Mouse (Mus musculus) intestine, postnatal 0 days (tissue): ENCODE data around the gene Txlng. TPM values are rescaled to one million over a fixed set of nuclear protein-coding genes. Genes with fewer than 3 reads are reported as not detected.
"Not testable (repeated sequence)": the region's sequence is repeated elsewhere in the genome, so short reads cannot be mapped to it uniquely, and the experiment has no call there.

Source experiments
- ATAC-seq: fragments of 200-750 bp; cut with Nextera tagmentation; 2 replicates; pipeline ENCODE4 v1.8.0; 2017; ENCODE audit warnings: mild to moderate bottlenecking, moderate TSS enrichment, moderate library complexity
- H3K27ac ChIP-seq: fragments of 300-500 bp; sonication (generic); 2 replicates; pipeline ENCODE4 v1.5.1; 2014; ENCODE audit warnings: mild to moderate bottlenecking, low read depth, low read length, moderate library complexity
- H3K27me3 ChIP-seq: fragments of 300-500 bp; sonication (generic); replicated peaks from 2 replicates; pipeline ENCODE4 v1.6.1; 2014; ENCODE audit warnings: low read length, mixed read lengths; ENCODE audit not compliant: control insufficient read depth, insufficient read depth
- H3K36me3 ChIP-seq: fragments of 300-500 bp; sonication (generic); 2 replicates; pipeline ENCODE4 v1.6.1; 2014; ENCODE audit warnings: mild to moderate bottlenecking, moderate library complexity; ENCODE audit not compliant: control insufficient read depth, insufficient read depth
- H3K4me1 ChIP-seq: fragments of 300-500 bp; sonication (generic); replicated peaks from 2 replicates; pipeline ENCODE4 v1.6.1; 2014; ENCODE audit warnings: antibody characterized with exemption, low read length, mixed read lengths; ENCODE audit not compliant: control insufficient read depth, insufficient read depth
- H3K4me2 ChIP-seq: fragments of 300-500 bp; sonication (generic); replicated peaks from 2 replicates; pipeline ENCODE4 v1.6.1; 2014; ENCODE audit warnings: low read depth, mild to moderate bottlenecking, moderate library complexity
- H3K4me3 ChIP-seq: fragments of 300-500 bp; sonication (generic); 2 replicates; pipeline ENCODE4 v1.5.1; 2014; ENCODE audit warnings: low read depth, low read length
- H3K9ac ChIP-seq: fragments of 300-500 bp; sonication (generic); 2 replicates; pipeline ENCODE4 v1.6.1; 2014; ENCODE audit warnings: mild to moderate bottlenecking, low read depth, low read length
- H3K9me3 ChIP-seq: fragments of 300-500 bp; sonication (generic); 2 replicates; pipeline ENCODE4 v1.6.1; 2016; ENCODE audit warnings: mixed run types; ENCODE audit not compliant: control insufficient read depth
- CTCF ChIP-seq: sonication (generic); IDR thresholded peaks from 2 replicates; pipeline ENCODE4 v1.5.1; 2016; ENCODE audit warnings: low read depth, mild to moderate bottlenecking, control low read depth, antibody characterized with exemption, moderate library complexity
- WGBS: fragments of 180-500 bp; shearing (Covaris S2); extraction: QIAGEN DNeasy Blood & Tissue Kit; methylation state at CpG from one replicate; pipeline ENCODE4 v1.1.7; 2014; 5-methylcytosine and 5-hydroxymethylcytosine counted together
- polyA plus RNA-seq: library from polyadenylated mRNA; unstranded; fragments of >200 nt; fragmentation: Nextera tagmentation; extraction: Ambion mirVana; gene quantifications from 2 replicates; pipeline ENCODE4 v1.2.1, GENCODE M21; 2015

Txlng gene
- polyA plus RNA-seq, 1 experiment from 2014 or later = 5.7 TPM

- no peaks in the 10 kb centered on the region for H3K9me3 ChIP-seq
- H3K9ac ChIP-seq = 0 out of 2 replicates have a peak overlapping the region, but pooled peaks have one; percentile 22
- no peaks in the 10 kb centered on the region for H3K36me3 ChIP-seq
- H3K4me2 ChIP-seq = peak overlapping the region; percentile 50
- TF ChIP-seq CTCF = no peak
- 39% methylated on average over 5 of the region's 5 CpGs for WGBS
- no peaks in the 10 kb centered on the region for H3K27me3 ChIP-seq
- ATAC-seq = no peak
- H3K4me1 ChIP-seq = no peaks in the 10 kb centered on the region
- H3K4me3 ChIP-seq = peak overlapping the region; percentile 35
- no peak overlapping the region; the same call in 1 of the 2 replicates for H3K27ac ChIP-seq
Observed at GRCm38 (mm10) chrX:162829741-162830140, 487 bp upstream of the Txlng start.

GRCm38 (mm10) chrX:162828783-162829182 is 471 bp downstream of the Txlng start:
- WGBS = 26% methylated on average over 20 of the region's 20 CpGs
- no peaks in the 10 kb centered on the region for H3K9me3 ChIP-seq
- H3K9ac ChIP-seq = peak overlapping the region; percentile 48
- no peaks in the 10 kb centered on the region for H3K36me3 ChIP-seq
- no peaks in the 10 kb centered on the region for H3K4me1 ChIP-seq
- peak overlapping the region; percentile 52 for H3K4me3 ChIP-seq
- peak; percentile 6 for ATAC-seq
- TF ChIP-seq CTCF = no peak
- peak overlapping the region; percentile 75 for H3K4me2 ChIP-seq
- H3K27ac ChIP-seq = peak overlapping the region; percentile 46; the same call in 1 of the 2 replicates
- no peaks in the 10 kb centered on the region for H3K27me3 ChIP-seq

- Histone ChIP-seq H3K27ac (no peak overlapping the region), H3K4me2 (peak overlapping the region; percentile 75), H3K9me3 (no peaks in the 10 kb centered on the region), H3K27me3 (no peaks in the 10 kb centered on the region), H3K9ac (no peak overlapping the region), H3K4me3 (peak overlapping the region; percentile 52), H3K36me3 (no peaks in the 10 kb centered on the region), H3K4me1 (no peaks in the 10 kb centered on the region)
- 39% methylated on average over 6 of the region's 6 CpGs for WGBS
- TF ChIP-seq CTCF = no peak
- no peak for ATAC-seq
Observed at GRCm38 (mm10) chrX:162828016-162828415, 1.2 kb downstream of the Txlng start.

GRCm38 (mm10) chrX:162800371-162800770 is 28.9 kb downstream of the Txlng start:
- H3K36me3 ChIP-seq = 0 out of 2 replicates have a peak, but pooled peaks cover 2% of the 10 kb centered on the region
- no peak overlapping the region for H3K4me3 ChIP-seq
- no peak overlapping the region for H3K9ac ChIP-seq
- no peaks in the 10 kb centered on the region for H3K9me3 ChIP-seq
- no peak overlapping the region for H3K4me2 ChIP-seq
- peak; percentile 76 for TF ChIP-seq CTCF
- no peaks in the 10 kb centered on the region for H3K27me3 ChIP-seq
- H3K4me1 ChIP-seq = no peaks in the 10 kb centered on the region
- ATAC-seq = 0 out of 2 replicates have a peak, but pooled peaks have one; percentile 13
- no peak overlapping the region for H3K27ac ChIP-seq

- H3K27me3 ChIP-seq, H3K36me3 ChIP-seq, H3K4me2 ChIP-seq, ATAC-seq, H3K9ac ChIP-seq, H3K9me3 ChIP-seq, H3K4me3 ChIP-seq, H3K4me1 ChIP-seq, H3K27ac ChIP-seq: not testable (repeated sequence)
- TF ChIP-seq CTCF = peak; percentile 43; the same call in 1 of the 2 replicates
- WGBS = 83% methylated on average over 5 of the region's 5 CpGs
Observed at GRCm38 (mm10) chrX:162791392-162791791, 37.9 kb downstream of the Txlng start.

- H3K27me3 ChIP-seq = no peaks in the 10 kb centered on the region
- H3K36me3 ChIP-seq = peaks cover 4% of the 10 kb centered on the region; the same call in 1 of the 2 replicates
- H3K27ac ChIP-seq = no peak overlapping the region
- H3K9me3 ChIP-seq = no peaks in the 10 kb centered on the region
- TF ChIP-seq CTCF = no peak
- ATAC-seq = no peak
- no peak overlapping the region for H3K9ac ChIP-seq
- no peak overlapping the region for H3K4me3 ChIP-seq
- WGBS = 63% methylated on average over 1 of the region's 1 CpGs
- H3K4me2 ChIP-seq = no peak overlapping the region
- H3K4me1 ChIP-seq = no peaks in the 10 kb centered on the region
Observed at GRCm38 (mm10) chrX:162788372-162788771, 40.9 kb downstream of the Txlng start.

- no peak overlapping the region for H3K4me2 ChIP-seq
- ATAC-seq = no peak
- no peak overlapping the region for H3K27ac ChIP-seq
- H3K4me3 ChIP-seq = no peak overlapping the region
- no peaks in the 10 kb centered on the region for H3K9me3 ChIP-seq
- WGBS = 78% methylated on average over 1 of the region's 1 CpGs
- H3K36me3 ChIP-seq = peaks cover 9% of the 10 kb centered on the region; the same call in 1 of the 2 replicates
- no peaks in the 10 kb centered on the region for H3K4me1 ChIP-seq
- no peaks in the 10 kb centered on the region for H3K27me3 ChIP-seq
- no peak overlapping the region for H3K9ac ChIP-seq
- no peak for TF ChIP-seq CTCF
Observed at GRCm38 (mm10) chrX:162770726-162771125, 58.5 kb downstream of the Txlng start.
